Mouse (Mus musculus) intestine, embryonic 15.5 days (tissue): ENCODE results near the gene Nacc1. TPM values are rescaled to one million over a fixed set of nuclear protein-coding genes. Genes with fewer than 3 reads are reported as not detected.

Source experiments
- ATAC-seq: fragments of 200-750 bp; cut with Nextera tagmentation; 2 replicates; pipeline ENCODE4 v1.8.0; 2017; ENCODE audit warnings: moderate TSS enrichment, moderate library complexity
- H3K27ac ChIP-seq: fragments of 300-500 bp; sonication (generic); 2 replicates; pipeline ENCODE4 v1.5.1; 2015; ENCODE audit warnings: mild to moderate bottlenecking, inconsistent platforms
- H3K27me3 ChIP-seq: fragments of 300-500 bp; sonication (generic); replicated peaks from 2 replicates; pipeline ENCODE4 v1.6.1; 2015; ENCODE audit warnings: inconsistent platforms
- H3K36me3 ChIP-seq: fragments of 300-500 bp; sonication (generic); 2 replicates; pipeline ENCODE4 v1.6.1; 2015; ENCODE audit warnings: inconsistent platforms
- H3K4me1 ChIP-seq: fragments of 300-500 bp; sonication (generic); replicated peaks from 2 replicates; pipeline ENCODE4 v1.6.1; 2015; ENCODE audit warnings: inconsistent platforms
- H3K4me2 ChIP-seq: fragments of 300-500 bp; sonication (generic); replicated peaks from 2 replicates; pipeline ENCODE4 v1.6.1; 2015; ENCODE audit warnings: mild to moderate bottlenecking, inconsistent platforms
- H3K4me3 ChIP-seq: fragments of 300-500 bp; sonication (generic); replicated peaks from 2 replicates; pipeline ENCODE4 v1.5.1; 2015; ENCODE audit warnings: inconsistent platforms
- H3K9ac ChIP-seq: fragments of 300-500 bp; sonication (generic); 2 replicates; pipeline ENCODE4 v1.6.1; 2015; ENCODE audit warnings: inconsistent platforms
- H3K9me3 ChIP-seq: fragments of 300-500 bp; sonication (generic); 2 replicates; pipeline ENCODE4 v1.6.1; 2016; ENCODE audit warnings: inconsistent platforms
- WGBS: fragments of 180-500 bp; shearing (Covaris S2); methylation state at CpG from one replicate; pipeline ENCODE4 v1.1.7; 2015; 5-methylcytosine and 5-hydroxymethylcytosine counted together
- polyA plus RNA-seq: library from polyadenylated mRNA; unstranded; fragments of >200 nt; fragmentation: Nextera tagmentation; extraction: Ambion mirVana; gene quantifications from 2 replicates; pipeline ENCODE4 v1.2.1, GENCODE M21; 2015

The Nacc1 gene
- polyA plus RNA-seq, 1 experiment from 2014 or later = 14.8 TPM

DNA sequence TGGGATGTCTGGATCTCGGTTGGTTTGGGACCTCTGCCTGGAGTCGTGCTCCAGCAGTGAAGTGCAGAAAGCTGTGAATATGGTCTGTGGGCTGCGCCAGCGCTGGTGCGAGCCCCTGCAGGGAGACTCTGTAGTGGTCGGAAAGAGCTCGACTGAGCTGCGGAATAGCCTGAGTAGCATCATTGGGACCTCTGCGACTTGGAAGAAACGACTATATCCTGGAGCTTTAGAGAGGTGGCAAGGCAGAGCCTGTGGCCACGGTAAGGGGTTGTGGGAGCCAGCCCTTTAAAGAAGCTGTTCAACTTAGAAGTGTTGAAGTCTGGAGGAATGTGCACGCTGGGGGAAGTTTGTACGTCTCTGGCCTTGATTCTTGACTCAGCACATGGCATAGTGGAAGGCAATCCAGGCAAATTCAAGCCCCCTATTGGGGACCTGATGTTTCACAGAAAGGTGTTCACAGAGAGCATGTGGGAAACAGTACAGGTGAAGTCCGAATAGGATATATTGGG is 22.2 kb downstream of the Nacc1 start:
- Histone ChIP-seq H3K4me2 (peak overlapping the region; percentile 84), H3K9ac (peak overlapping the region; percentile 69), H3K4me1 (peaks cover 14% of the 10 kb centered on the region; the same call in 1 of the 2 replicates), H3K9me3 (no peaks in the 10 kb centered on the region), H3K4me3 (peak overlapping the region; percentile 76), H3K27me3 (no peaks in the 10 kb centered on the region), H3K27ac (peak overlapping the region; percentile 97), H3K36me3 (no peaks in the 10 kb centered on the region)
- ATAC-seq = peak; percentile 0; the same call in 1 of the 2 replicates
- WGBS = 2% methylated on average over 14 of the region's 14 CpGs

DNA sequence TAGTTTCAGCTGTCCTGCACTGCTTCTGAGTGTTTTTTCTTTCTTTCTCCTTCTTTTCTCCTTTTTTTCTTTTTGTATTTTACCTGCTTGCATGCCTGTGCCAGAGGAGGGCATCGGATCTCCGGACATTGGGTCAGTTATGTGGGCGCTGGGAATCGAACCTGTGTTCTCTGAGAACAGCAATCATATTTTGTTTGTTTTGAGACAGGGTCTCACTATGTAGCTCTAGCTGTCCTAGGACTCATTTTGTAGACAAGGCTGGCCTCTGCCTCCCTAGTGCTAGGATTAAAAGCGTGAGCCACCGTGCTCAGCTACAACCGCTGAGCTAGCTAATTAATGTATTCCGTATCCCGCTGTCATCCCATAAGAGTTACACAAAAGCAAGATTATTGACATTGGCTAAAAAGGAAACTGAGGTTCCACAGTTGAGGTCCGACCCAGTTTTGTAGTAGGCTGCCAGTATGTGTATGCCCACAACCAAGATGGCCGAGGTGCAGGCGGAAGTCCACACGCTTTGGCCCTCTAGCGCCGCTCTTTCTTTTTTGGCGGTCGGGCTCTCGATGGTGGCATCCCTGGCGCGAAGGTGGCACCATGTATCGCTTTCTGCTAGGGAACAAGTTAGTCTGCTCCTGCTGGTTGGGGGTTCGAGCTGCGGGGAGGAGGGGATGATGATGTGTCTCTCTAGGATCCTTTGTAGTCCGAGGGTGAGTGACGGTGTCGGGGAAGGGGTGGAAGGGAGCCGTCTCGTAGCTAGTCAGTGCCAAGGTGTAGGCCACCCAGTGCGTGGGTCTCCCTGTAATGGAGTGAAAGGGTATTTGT is 22.9 kb downstream of the Nacc1 start:
- under 1% methylated on average over 29 of the region's 29 CpGs for WGBS
- Histone ChIP-seq H3K27ac (peak overlapping the region; percentile 97), H3K36me3 (no peaks in the 10 kb centered on the region), H3K4me3 (peak overlapping the region; percentile 76), H3K4me2 (peak overlapping the region; percentile 84), H3K27me3 (no peaks in the 10 kb centered on the region), H3K9ac (peak overlapping the region; percentile 69), H3K4me1 (peaks cover 13% of the 10 kb centered on the region; the same call in 1 of the 2 replicates), H3K9me3 (no peaks in the 10 kb centered on the region)
- peak; percentile 36 for ATAC-seq

DNA sequence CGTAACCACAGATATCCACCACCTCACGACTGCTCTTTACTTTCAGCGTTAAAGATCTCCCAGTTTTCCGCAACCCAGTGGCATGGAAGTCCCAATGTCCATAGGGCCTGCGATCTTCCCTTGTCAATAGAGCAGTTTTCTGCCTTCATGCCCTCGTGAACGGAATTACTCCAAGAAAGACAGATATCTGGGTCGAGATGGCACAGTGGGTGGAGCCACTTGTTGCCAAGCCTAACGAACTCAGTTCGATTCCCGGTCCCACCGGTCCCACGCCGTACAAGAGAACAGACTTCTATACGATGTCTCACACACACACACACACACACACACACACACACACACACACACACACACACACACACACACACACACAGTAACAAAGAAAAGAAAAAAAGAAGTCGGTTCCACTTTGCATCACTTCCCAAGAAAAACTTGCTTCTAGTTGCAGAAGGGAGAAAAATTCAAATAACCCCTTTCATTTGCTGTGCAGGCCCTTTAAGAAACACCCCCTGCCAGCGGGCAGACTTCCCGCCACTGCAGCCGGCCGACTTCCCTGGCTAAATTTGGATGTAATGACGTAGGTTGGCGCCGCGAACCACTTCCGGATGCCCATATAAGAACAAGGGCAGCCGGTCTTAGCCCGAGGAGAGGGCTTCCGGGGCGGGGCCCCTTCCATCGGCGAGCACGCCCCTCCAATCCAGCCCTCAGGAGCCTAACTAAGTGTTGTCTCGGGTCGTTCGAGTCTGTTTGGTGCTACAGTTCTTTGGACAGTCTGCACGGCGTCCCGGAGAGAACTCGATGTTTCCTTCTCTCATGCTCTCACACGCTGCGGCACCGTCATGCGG is 24.0 kb downstream of the Nacc1 start:
- no peaks in the 10 kb centered on the region for H3K27me3 ChIP-seq
- peak overlapping the region; percentile 76 for H3K4me3 ChIP-seq
- no peaks in the 10 kb centered on the region for H3K9me3 ChIP-seq
- WGBS = 3% methylated on average over 43 of the region's 43 CpGs
- peak overlapping the region; percentile 69 for H3K9ac ChIP-seq
- peak; percentile 80 for ATAC-seq
- H3K4me2 ChIP-seq = peak overlapping the region; percentile 84
- no peaks in the 10 kb centered on the region for H3K36me3 ChIP-seq
- peak overlapping the region; percentile 97 for H3K27ac ChIP-seq
- H3K4me1 ChIP-seq = peaks cover 15% of the 10 kb centered on the region

DNA sequence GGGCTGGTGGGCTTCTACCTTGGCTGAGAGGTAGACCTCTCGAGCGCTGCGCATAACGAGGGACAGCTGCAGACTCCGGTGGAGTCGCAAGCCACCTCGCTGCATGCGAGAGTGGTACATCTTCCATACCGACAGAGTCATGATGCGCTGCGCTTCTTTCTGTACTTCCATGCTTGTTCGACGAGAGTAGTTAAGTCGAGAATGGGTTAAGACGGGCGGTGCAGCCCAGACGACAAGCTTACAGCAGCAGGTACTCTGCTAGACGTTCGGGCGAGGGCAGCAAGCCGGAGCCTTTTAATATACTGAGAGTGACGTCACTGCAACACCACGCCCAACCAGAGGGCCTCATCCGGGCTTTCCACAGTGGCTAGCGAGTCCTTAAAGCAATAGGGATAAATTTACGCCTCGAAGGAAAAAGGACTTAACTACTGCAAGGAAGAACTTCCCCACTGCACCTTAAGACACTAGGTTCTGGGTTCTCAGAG is 25.0 kb downstream of the Nacc1 start, which contains the start of gene Ier2:
Ier2 (minus strand) TSS at position 272 of the 485 bp plus-strand sequence.
- Histone ChIP-seq H3K27me3 (no peaks in the 10 kb centered on the region), H3K36me3 (no peaks in the 10 kb centered on the region), H3K9ac (peak within 1 kb of the TSS; percentile 89), H3K4me1 (peaks cover 21% of the 10 kb centered on the region), H3K4me2 (peak within 1 kb of the TSS; percentile 84), H3K9me3 (no peaks in the 10 kb centered on the region), H3K4me3 (peak within 1 kb of the TSS; percentile 76), H3K27ac (peak within 1 kb of the TSS; percentile 97)
- ATAC-seq = peak; percentile 70
- under 1% methylated on average over 27 of the region's 27 CpGs for WGBS

DNA sequence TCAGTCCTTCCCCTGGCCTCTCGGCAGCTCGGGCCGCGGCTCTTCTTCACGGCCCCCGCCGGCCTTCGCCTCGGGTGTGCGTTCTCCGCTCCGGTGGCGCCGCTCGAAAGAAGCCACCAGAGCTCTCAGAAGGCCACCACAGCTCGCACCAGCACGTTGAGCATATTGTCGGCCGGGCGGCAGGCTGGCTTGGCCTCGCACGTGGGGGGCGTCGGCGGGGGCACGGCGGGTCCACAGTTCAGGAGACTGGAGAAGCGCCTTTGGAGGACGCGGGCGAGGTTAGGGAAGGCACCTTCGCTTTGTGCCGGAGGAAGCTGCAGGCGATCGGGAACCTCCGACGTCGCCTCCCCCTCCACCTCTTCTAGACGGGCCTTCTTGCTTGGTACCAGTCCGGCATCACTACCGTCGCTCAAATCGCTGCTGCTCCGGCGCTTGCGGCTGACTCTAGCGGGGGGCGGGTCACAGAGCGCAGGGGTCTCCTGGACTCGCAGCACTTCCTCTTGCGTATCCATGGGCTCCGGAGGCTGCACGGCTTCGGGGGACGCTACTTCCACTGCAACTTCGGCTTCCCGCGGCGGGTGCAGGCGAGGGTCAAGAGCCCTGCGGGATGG is 25.6 kb downstream of the Nacc1 start:
- H3K27ac ChIP-seq = peak overlapping the region; percentile 94
- H3K9ac ChIP-seq = peak overlapping the region; percentile 89
- WGBS = under 1% methylated on average over 61 of the region's 61 CpGs
- no peaks in the 10 kb centered on the region for H3K27me3 ChIP-seq
- H3K9me3 ChIP-seq = no peaks in the 10 kb centered on the region
- ATAC-seq = peak; percentile 0; the same call in 1 of the 2 replicates
- H3K4me1 ChIP-seq = peaks cover 24% of the 10 kb centered on the region
- H3K4me2 ChIP-seq = peak overlapping the region; percentile 84
- H3K4me3 ChIP-seq = peak overlapping the region; percentile 76
- H3K36me3 ChIP-seq = no peaks in the 10 kb centered on the region

DNA sequence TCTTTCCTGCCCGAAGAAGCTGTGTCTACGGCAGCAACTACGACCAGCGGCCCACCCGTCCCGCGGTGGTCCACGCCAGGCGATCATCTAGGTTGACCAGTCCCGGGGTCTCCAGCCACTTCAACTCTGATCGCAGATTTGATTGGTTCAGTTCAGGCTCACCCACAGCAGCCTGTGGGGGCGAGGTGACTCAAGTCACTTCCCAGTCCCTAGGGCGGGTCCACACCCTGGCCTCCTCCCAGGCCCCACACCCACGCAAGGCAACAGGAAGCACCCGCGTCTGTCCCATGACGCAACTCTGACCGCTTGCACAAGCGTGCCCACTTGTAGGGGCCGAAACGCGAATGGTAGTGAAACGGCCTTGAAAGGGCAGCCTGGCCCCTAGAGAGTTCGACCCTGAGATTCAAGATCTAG is 26.2 kb downstream of the Nacc1 start:
- H3K4me1 ChIP-seq = peaks cover 30% of the 10 kb centered on the region
- peak; percentile 44 for ATAC-seq
- H3K4me2 ChIP-seq = peak overlapping the region; percentile 84

DNA sequence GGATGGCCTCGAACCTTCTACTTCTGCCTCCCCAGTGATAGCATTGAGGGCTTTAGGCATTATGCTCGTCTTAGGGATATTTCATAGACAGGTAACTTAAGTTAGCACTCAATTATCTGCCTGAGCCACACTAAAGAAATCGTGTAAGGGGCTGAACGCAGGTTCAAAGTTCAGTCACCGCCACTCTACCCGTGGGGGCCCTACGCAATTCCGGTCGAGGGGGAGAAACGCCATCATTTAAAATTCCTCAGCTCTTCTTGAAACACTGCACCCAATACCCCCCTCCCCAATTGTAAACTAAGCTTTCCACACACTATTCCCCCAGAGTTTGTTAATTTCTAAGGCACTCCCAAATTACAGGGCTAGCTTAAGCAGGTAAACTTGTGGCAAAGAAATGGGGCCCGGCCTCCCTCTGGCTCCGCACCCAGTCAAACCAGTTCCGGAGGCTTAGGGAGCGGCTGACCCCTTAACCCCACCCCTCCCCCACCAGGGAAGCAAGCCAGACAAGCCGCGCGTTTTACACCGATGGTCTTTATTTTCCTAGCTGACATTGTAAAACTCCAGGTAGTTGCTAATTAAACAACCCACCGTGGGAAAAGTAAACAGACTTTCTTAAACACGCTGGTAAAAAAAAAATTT is 26.7 kb downstream of the Nacc1 start:
- Histone ChIP-seq H3K4me3 (peak overlapping the region; percentile 76), H3K4me2 (peak overlapping the region; percentile 84), H3K27ac (peak overlapping the region; percentile 94), H3K4me1 (peaks cover 33% of the 10 kb centered on the region), H3K9me3 (no peaks in the 10 kb centered on the region), H3K36me3 (no peaks in the 10 kb centered on the region), H3K9ac (peak overlapping the region; percentile 89), H3K27me3 (no peaks in the 10 kb centered on the region)
- 1% methylated on average over 20 of the region's 20 CpGs for WGBS
- ATAC-seq = peak; percentile 19; the same call in 1 of the 2 replicates

More for the DNA sequence above, 26.2 kb downstream of the Nacc1 start:
- H3K27me3 ChIP-seq = no peaks in the 10 kb centered on the region
- H3K27ac ChIP-seq = peak overlapping the region; percentile 94
- H3K9ac ChIP-seq = peak overlapping the region; percentile 89
- H3K9me3 ChIP-seq = no peaks in the 10 kb centered on the region
- H3K4me3 ChIP-seq = peak overlapping the region; percentile 76
- WGBS = under 1% methylated on average over 24 of the region's 24 CpGs
- H3K36me3 ChIP-seq = no peaks in the 10 kb centered on the region

DNA sequence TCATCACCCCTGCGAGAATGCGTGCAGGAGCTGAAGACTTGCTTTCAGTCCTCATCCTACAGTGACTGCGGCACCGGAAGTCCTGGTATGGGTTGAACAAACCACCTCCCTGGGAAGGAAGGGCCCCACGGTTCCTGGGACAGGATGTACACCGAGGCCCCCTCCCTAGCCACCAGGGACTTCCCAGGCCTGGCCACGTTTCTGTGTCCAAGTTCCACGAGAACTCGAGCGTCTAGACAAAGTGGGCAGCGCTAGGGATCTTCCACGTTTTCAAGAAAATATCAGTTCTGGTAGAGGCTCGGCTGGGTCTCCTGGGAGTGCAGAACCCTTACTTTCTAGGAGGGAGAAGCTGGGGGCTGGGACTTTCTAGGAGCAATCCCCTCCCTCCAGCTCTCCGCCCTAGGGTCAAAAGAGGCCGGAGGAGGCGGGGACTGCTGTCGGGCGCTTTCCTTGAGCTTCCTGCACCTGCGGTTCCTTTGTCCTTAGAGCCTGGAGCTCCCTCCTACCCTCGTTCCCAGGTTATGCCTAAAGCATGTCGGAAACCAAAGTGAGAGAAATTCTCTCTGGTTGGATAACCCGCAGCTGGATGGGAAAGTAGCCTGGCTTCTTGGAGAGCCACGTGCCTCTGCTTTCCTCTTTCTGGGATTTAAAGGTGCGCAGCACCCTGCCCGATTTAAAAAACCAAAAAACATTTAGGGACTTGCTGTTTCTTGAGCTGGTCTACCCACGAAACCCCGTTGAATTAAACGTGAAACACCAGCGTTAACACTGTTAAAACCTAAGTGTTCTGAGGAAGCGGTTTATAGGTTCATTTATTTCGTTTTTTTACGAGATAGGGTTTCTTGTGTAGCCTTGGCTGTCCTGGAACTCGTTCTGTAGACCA is 27.5 kb downstream of the Nacc1 start:
- Histone ChIP-seq H3K4me1 (peaks cover 35% of the 10 kb centered on the region), H3K4me3 (peak overlapping the region; percentile 76), H3K27me3 (no peaks in the 10 kb centered on the region), H3K9me3 (no peaks in the 10 kb centered on the region), H3K27ac (peak overlapping the region; percentile 94), H3K9ac (peak overlapping the region; percentile 89), H3K4me2 (peak overlapping the region; percentile 84), H3K36me3 (no peaks in the 10 kb centered on the region)
- no peak for ATAC-seq
- 3% methylated on average over 33 of the region's 33 CpGs for WGBS

DNA sequence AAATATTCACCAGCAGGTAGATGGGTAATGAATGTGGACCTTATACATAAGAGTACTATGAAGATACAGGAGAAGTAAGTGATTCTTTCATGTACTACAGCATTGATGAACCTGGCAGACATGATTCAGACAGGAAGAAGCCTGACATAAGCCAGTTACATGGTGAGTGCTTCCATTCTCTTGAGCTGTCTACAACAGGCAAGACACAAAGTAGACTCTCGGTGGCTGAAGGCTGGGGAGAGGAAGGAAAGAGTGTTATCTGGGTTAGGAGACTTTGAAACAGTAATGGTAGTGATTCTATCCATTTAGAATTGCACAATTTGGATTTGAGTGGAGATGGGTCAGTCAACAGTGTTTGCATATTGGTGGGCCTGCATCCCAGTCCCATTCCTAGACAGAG is 28.7 kb downstream of the Nacc1 start:
- WGBS = 36% methylated on average over 1 of the region's 1 CpGs
- Histone ChIP-seq H3K4me1 (peaks cover 39% of the 10 kb centered on the region), H3K36me3 (no peaks in the 10 kb centered on the region), H3K4me2 (peak overlapping the region; percentile 84; the same call in 1 of the 2 replicates), H3K27ac (peak overlapping the region; percentile 94), H3K27me3 (no peaks in the 10 kb centered on the region), H3K4me3 (no peak overlapping the region), H3K9ac (no peak overlapping the region), H3K9me3 (no peaks in the 10 kb centered on the region)
- ATAC-seq = no peak

DNA sequence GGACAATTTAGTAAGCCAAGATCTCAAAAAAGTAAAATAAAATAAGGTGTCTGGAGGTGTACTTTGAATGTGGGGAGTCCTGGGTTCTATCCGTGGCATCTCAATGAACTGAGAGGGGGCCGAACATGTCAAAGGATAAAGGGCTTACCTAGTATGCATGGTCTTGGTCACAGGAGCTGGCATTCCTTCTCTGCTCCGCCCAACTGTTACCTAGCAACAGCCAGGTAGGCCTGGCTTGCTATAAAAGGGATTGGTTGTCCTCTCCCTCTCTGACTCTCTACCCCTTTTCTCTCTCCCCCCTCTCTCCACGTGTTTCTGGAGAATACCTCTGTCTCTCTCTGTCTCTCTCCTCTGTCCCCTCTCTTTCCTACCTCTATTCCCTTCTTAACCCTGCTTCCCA is 30.0 kb downstream of the Nacc1 start:
- H3K4me3 ChIP-seq = no peak overlapping the region
- H3K27me3 ChIP-seq = no peaks in the 10 kb centered on the region
- no peak overlapping the region for H3K9ac ChIP-seq
- 49% methylated on average over 4 of the region's 4 CpGs for WGBS
- H3K36me3 ChIP-seq = no peaks in the 10 kb centered on the region
- ATAC-seq = 0 out of 2 replicates have a peak, but pooled peaks have one; percentile 8
- peak overlapping the region; percentile 99 for H3K27ac ChIP-seq
- peaks cover 35% of the 10 kb centered on the region for H3K4me1 ChIP-seq
- H3K9me3 ChIP-seq = no peaks in the 10 kb centered on the region
- peak overlapping the region; percentile 88 for H3K4me2 ChIP-seq
